Mouse (Mus musculus) E14TG2a.4 (cell line): ENCODE measurements around the gene Ezr.

ENCODE experiments used
- CTCF ChIP-seq: conservative IDR thresholded peaks from 2 replicates; pipeline ENCODE4 v1.5.1; 2014; ENCODE audit warnings: low read length
- POU5F1 ChIP-seq: IDR thresholded peaks from 2 replicates; pipeline ENCODE4 v1.6.1; 2014; ENCODE audit warnings: low read length, borderline replicate concordance

DNA sequence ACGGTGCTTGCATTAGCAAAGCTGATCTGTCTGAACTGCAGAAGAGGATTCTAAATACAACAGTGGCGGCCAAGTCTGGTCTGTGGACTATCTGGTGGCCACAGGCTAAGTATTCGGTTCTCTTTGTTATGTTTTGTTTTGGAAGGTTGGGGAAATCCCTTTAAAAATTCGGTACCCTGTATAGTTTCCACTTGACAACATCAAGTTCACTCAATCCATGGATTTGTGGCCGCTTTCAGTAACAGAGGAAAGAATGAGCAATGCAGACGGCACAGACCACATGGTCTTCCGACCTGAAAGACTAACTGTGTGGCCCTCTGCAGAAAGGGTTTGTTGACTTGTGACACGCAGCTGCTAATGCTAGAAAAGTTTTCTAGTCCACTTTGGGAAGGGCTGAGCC is 23.7 kb downstream of the Ezr start:
- TF ChIP-seq CTCF (no peak), POU5F1 (no peak)
